Mouse (Mus musculus) layer of hippocampus, postnatal 36 days (tissue): ENCODE data around the gene Tmem200a. TPM values are rescaled to one million over a fixed set of nuclear protein-coding genes. Genes with fewer than 3 reads are reported as not detected.

Experiments used
- DNase-seq, 2 experiments: peaks; one replicate each; pipeline ENCODE4 v3.0.0; 2022
- total RNA-seq, 2 experiments: library from RNA; stranded (reverse); gene quantifications; 2 replicates each; pipeline ENCODE4 v1.2.3; 2021

The Tmem200a gene
- total RNA-seq, 2 experiments from 2014 or later = 21.9 to 23.3 TPM

DNA sequence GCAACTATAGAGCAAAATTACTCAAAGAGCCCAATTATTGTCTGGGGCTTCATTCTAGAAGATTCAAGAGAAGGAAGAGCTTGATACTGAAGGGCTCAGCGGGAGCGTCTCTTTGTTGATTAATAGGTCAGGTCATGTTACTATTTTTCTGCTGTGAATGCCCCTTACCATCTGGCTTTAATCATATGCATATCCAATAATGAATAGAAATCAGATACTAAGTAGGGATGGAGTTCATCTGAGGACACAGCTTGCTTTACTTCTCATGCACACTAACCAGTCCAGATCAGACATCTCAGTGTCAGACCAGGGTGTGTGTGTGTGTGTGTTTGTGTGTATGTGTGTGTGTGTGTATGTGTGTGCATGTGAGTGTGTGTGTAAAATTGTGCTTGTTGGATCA lies 201.1 kb downstream of the Tmem200a start:
- no peak for DNase-seq

DNA sequence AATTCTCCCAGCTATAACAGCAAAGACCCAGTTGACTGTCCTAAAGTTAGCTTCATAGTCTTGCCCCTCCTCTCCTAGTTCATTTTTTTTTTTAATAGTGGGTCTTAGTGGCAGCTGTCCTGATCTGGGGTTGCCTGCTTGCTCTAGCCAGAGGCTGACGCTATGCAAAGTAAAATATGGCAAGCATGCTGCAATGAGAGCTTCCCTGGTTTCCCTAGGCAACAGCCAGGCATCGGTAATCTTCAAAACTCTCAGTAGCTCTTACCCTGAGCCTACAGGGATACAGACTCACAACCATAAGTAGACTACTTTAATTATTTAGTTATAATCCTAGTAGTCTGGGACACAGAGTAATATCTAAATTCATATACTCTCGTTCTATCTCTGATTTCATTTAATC lies 202.0 kb downstream of the Tmem200a start:
- no peak for DNase-seq

DNA sequence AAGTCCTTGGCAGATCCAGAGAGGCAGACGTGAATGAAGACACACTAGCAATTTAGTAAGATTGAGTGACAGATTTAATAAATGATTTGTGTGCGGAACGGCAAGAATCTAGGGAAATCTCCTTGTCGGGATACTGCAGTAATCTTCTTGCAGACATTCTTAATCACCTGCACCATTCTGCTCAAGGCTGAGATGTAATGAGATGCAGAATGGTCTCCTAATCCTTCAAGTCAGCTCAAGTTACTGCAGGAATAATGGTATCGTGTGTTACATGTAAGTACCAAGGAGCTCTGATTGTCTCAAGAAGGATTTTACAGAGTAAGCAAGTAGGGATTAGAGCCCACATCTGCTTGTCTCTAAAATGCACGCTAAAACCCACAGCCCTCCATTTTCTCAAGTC lies 210.1 kb downstream of the Tmem200a start:
- DNase-seq = no peak

Other genes starting within 250 kb of the Tmem200a start
- gene Gm9767, start 797 bp downstream of the Tmem200a start, total RNA-seq = under 1 TPM; 0.53 to 0.77 TPM
- not detected for gene Samd3, start 150.7 kb upstream of the Tmem200a start, total RNA-seq